Mouse (Mus musculus): Measurements from ENCODE around the gene Gm8122. TPM values are rescaled to one million over a fixed set of nuclear protein-coding genes. Genes with fewer than 3 reads are reported as not detected.

Gm8122 gene
- not detected for total RNA-seq (2023)

GRCm38 (mm10) chr14:43235204-43235603 lies at the start of gene Gm8122:
Gene Gm8122 (minus strand): TSS chr14:43235304.

GRCm38 (mm10) chr14:43274986-43275511 lies 39.9 kb upstream of the Gm8122 start, which contains the start of gene Gm9732:
Gene Gm9732 (plus strand): TSS chr14:43275036.

GRCm38 (mm10) chr14:43258349-43258748 lies 23.2 kb upstream of the Gm8122 start, which contains the start of gene Gm8126:
Gene Gm8126 (plus strand): TSS chr14:43258649.

Other genes with a start within 250 kb of the Gm8122 start
- gene Gm8082, start 241.7 kb downstream of the Gm8122 start, total RNA-seq (2023), result not detected
- gene Gm10376, start 219.7 kb downstream of the Gm8122 start, total RNA-seq (2023), result not detected
- gene Gm8094, start 158.7 kb downstream of the Gm8122 start, total RNA-seq (2023), result not detected
- not detected for gene Gm8104, start 134.7 kb downstream of the Gm8122 start, total RNA-seq (2023)
- not detected for gene Gm7233, start 55.4 kb downstream of the Gm8122 start, total RNA-seq (2023)
- not detected for gene Gm8126, start 23.3 kb upstream of the Gm8122 start, total RNA-seq (2023)
- not detected for gene Gm9732, start 39.7 kb upstream of the Gm8122 start, total RNA-seq (2023)
- gene Gm8127, start 58.5 kb upstream of the Gm8122 start, total RNA-seq (2023), result not detected
- gene 1700001F09Rik, start 112.5 kb upstream of the Gm8122 start, total RNA-seq (2023), result not detected
- gene Gm8138, start 181.0 kb upstream of the Gm8122 start, total RNA-seq (2023), result not detected